Mouse (Mus musculus) liver, adult (tissue): ENCODE measurements around the gene Gm10160.

Experiments
- GATA4 ChIP-seq: IDR thresholded peaks from 2 replicates; pipeline ENCODE4 v1.6.1; 2014; ENCODE audit warnings: mild to moderate bottlenecking, low read length; ENCODE audit not compliant: insufficient replicate concordance

The Gm10160 gene

DNA sequence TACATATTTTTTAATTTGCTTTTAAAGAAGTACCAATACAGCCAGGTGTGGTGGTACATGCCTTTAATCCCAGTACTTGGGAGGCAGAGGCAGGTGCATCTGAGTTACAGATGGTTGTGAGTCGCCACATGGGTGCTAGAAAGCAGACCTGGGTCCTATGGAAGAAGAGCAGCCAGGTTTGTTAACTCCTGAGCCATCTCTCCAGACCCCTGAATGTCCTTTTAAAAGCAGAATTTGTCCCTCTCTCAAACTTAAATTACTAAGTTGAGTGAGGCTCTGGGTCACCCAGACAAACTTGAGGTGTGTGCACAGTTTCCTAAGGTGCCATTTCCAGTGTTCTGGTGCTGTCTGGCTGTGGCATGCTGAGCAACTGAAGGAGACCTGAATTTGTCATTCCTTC, at the start of gene Gm10160:
Gene Gm10160, minus strand, starts transcription at position 101 of the 400 bp plus-strand sequence.
- TF ChIP-seq GATA4 = no peak

DNA sequence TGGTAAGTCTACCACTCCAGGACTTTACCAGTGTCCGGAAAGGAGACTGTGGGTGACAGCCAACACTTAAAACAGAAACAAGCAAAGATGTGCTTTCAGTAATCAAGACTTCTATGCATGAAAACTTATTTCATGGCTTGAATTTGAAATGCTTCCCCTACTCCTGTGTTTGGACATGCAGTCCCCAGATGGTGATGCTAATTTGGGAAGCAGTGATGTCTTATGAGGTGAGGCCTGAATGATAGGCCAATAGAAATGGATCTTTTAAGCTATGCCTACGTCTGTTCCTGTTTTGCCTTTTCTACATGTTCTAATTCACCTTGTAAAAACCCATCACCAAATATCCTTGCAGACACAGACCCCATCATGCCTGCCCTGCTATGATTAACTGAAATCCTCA, 49.3 kb upstream of the Gm10160 start:
- no peak for TF ChIP-seq GATA4

DNA sequence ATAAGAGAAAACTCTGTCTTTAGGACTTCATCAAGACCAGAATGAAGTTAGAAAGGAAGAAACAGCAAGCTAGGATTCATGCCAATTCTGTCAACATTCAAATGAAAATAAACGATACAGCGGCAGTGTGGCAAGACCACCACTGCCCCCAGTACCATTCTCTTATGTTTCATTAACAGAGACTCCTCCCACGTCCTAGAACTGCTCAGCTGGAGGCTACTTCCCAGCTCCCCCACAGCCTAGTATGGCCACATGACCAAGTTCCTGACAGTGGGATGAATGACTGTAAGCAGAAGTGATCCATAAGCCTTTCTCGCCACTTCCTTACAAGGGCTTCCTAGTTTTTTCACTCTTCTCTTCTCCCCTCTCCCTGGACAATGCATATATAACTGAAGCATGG, 48.5 kb upstream of the Gm10160 start:
- no peak for TF ChIP-seq GATA4

DNA sequence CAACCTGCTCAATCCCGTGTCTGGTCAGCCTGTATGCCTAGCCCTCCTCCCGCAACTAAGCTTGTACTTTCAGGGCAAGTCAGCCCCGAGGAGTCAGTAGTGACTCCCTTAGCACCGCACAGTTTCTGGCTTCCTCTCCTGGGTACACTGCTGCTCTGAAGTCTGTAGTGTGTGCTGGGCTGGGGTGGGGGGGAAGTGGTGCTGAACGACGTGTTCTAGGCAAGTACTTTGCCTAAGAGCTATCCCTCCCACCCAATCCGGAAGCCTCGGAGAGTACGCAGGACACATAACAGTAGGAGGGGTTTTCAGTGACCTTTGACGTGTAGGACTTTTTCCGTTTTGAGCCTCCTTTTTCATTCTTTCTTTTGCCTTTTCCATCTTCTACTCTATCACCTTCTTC, 43.8 kb upstream of the Gm10160 start:
- no peak for TF ChIP-seq GATA4

DNA sequence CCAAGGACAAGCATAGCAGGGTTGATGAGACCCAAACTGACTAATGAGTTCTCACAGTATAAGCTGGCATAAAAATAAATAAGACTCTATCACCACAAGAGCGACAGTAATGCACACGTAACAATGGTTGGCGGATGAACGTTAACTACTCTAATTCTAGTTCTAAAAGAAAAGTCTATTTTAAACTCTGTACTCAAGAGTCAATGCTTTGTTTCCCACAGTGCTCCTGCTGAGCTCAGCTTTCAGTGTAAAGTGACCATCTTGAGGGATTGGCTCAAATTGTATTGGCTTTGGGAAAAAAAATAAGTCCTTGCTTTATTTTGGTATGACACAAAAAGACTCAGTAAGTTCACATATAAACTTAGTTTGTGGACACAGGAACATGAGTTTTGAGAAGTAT, 29.5 kb upstream of the Gm10160 start:
- TF ChIP-seq GATA4 = no peak

DNA sequence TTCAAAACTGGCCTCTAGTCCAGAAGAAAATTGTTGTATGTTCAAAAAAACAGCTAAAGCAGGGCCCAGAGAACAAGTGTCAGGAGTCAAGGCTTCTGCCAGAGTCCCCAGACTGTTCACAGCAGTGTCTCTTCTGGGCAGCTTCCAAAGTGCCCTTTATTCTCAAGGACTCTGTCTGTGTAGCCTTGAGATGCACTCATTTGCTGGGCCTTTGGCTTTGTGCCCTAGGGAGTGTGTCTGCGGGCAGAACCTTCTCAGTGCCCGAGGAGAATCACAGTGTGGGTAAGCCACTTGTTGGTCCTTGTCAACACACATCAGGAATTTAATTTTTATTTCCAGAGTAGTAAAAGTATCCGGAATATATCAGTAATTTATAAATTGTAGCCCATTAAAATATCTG, 26.0 kb upstream of the Gm10160 start:
- no peak for TF ChIP-seq GATA4

DNA sequence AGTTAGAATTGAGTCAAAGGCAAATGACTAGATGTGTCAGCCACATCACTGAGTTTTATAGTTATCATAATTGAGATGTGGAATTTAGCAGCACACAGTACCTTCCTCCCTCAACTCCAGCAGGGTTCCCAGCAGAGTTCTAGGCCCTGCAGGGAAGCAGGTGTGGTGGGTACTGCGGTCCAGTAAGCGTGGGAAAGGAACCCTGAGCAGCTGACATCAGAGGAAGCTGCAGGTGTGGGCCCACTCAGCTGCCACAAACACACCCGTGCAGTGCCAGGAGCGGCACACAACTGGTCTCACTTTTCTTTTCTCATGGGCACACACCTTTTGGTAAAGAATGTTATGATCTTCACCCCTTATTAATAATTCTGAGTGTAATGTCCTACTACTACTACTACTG, 25.2 kb upstream of the Gm10160 start:
- no peak for TF ChIP-seq GATA4

DNA sequence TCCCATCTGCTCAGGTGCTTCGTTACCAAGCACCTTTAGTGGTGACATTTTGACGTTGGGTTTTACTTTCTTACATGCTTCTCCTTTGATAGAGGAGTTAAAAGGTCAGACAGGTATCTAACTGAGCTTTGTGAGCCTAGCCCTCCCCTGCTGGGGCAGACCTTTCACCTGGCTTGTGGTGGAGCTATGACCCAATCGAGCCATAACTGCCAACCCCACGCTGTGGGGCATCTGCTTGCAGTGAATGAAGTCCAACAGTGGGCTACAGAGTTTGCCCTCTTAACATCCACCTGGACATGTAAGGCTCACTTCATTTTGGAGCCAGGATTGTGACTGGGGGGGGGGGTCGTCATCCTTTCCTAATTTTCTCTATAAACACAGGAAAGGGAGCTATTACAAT, 24.7 kb upstream of the Gm10160 start:
- TF ChIP-seq GATA4 = no peak

DNA sequence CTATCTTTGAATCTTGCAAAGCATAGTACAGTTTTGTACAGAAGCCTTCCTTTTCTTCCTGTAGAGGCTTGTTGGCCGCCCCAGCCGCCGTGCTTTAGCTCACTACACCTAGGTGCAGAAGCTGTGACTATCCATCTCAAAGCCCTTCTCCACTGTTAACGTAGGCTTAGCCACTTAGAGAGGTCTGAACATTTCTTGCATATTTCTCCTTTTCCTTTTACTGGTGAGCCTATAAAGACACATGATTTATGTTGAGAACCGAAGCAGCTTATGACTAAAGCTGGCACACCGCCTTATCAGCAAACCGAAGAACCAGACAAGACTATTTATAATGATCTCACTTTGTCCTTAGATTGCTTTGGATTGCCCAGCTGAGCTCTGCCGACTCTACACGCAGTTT, 19.8 kb upstream of the Gm10160 start:
- TF ChIP-seq GATA4 = no peak

DNA sequence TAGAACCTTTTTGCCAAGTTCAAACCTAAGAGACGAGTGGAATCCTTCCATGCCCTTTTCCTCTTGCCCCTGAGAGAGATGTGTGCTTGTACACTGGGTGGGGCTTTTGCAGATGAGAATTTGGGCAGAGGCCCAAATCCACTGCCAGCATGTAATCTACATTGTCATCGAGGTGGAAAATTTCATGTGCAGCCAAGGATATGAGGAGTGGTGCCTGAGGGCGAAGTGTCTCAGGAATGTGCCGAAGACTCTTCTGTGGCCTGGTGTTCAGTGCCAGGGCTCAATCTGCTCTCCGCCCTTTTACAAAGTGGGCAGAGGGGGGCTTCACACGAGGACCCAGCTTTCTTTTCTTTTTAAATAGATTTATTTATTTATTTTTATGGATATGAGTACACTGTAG, 19.0 kb upstream of the Gm10160 start:
- no peak for TF ChIP-seq GATA4

DNA sequence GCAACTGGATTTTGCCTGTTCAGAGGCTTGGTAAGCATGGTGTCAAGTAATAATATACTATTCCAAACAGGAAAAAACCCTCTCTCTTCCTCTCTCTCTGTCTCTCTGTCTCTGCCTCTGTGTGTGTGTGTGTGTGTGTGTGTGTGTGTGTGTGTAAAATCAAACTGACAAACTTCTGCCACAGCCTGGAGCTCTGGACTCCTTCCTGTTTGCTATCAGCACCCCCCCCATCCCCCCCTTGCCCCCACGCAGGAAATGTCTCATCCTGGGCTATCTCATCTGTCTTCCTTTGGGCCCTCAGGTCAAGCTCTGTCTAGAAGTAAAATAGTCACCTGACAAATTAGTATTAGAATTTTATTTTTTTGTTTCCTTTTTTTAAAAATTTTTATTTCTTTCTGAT, 18.2 kb upstream of the Gm10160 start:
- peak; percentile 70; the same call in 1 of the 2 replicates for TF ChIP-seq GATA4

DNA sequence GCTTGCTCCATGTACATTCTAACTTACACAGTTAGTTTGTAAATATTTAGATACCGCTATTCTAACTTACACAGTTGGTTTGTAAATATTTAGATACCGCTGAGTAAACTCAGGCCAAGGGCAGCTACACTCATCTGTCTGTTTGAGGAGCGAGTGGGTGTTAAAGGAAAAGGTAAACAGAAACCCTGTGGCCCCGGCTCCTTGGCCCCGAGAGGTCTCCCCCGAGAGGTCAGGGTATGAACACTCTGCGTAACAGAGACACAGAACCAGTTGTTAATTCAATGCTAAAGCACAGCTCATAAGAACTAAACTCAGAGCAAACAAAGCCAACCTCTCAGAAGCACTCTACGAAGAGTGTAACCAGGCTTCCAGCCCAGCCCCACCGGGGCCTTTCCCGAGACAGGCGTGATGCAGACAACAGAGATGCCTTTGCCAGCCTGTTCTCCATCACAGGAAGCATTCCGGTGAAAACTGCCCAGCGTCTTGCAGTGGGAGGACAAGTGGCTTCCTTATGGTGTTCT, 17.0 kb upstream of the Gm10160 start:
- TF ChIP-seq GATA4 = no peak

DNA sequence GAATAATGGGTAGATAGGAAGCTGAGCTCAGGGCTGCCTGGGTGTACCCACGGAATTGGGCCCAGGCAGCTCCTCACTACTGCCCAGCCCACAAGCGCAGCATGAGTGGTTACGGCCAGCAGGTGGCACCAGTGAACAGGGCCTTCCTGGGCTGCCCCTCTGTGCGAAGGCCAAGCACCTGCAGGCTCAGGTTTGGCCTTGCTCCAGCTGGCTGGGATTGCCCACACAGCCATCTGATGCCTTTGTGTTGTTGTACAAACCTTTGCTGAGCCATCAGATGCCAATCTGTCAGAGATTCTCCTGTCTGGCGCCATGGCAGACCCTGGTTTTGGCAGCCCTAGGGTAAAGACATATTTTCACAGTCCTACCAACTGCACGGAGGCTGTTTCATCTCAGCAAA, 12.6 kb upstream of the Gm10160 start:
- no peak for TF ChIP-seq GATA4

DNA sequence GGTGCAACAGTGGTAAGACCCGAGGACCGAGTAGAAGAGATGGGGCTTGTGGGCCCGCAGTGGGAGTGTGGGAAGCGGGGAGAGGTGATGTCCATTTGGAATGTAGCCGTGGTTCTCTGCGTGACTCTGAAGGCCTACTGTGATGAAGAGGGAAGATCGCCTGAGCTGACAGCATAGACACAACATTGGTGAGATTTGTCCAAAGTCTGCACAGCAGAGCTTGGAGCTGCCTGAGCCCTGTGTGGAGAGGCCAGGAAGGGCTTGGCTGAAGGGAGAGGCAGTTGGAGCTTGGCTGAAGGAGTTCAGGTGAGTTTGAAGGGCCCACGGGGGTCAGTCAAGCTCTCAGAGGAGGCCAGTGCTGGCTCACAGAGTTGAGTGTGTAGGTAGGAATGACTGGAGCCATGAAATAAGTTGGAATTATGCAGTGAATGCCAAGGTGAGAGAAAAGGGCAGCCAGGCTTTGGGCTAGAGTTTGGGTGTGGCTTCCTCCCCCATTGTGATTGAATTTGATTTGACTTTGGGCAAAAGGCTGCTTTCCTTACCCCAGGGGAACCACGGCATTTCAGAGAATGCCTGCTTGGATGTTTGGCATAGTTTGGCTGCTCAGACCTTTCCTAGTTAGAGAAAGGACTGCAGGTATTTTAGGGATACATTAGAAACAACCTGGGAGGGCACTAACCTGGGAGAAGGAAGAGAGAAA, 11.8 kb upstream of the Gm10160 start:
- no peak for TF ChIP-seq GATA4

DNA sequence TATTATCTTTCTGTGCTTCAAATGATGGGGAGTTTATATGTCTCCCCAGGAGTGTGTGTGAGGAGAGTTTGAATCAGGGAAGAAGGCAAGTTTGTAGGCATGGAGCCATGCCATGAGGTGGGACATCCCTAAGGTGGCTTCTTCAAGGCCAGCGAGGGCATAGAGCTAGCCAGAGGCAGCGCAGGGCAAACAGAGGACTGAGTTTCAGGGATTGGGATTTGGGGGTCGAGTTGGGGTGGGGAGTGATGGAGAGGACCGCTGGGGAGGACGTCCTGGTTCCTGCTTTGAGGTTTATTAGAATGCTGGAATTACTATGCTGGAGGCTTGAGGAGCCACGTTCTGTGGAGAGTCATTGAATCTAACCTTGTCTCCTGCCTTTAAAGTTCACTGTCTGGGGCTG, 10.3 kb upstream of the Gm10160 start:
- no peak for TF ChIP-seq GATA4

DNA sequence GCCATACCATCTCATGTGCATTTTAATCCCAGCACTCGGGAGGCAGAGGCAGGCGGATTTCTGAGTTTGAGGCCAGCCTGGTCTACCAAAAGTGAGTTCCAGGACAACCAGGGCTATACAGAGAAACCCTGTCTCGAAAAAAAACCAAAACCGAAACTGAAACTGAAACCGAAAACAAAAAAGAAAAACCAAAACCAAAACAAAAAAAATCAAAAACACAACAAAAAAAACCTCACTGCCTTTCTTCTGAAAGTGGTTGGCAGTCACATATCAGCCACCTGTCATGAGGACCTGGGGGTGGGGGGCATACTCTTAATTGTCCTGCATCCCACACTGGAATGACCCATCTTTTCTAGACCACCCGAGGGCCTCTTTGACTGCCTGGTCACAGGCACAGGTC, 9.0 kb upstream of the Gm10160 start:
- no peak for TF ChIP-seq GATA4
